In the genomic region with DNA sequence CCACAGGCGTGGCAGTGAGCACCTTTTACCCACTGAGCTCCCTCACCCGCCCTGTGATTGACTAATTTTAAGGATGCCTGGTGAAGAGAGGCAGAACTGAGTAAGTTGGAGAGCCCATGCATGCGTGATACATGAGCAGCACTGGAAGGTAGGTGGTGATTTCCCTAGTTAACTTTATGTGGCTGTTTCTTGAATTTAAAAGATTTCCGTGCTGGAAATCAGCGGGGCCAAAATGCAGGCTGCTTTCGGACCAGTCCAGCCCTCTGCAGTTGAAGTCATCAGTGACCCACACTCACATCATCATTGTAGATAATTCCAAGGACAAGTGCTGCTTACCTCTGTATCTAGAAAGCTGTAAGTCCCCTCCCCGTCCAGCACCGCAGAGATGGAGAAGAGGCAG, we compare ENCODE assay signal across 31 mouse cellular contexts.
"Had no signal": no experiment of that assay in that cellular context is flagged by ENCODE, and none has a peak within 500 bp of the region (broad histone marks: within the 10 kb centered on the region; RNA-seq: fewer than 3 reads in every experiment).

No protein-coding gene starts in this region.

- H3K9me3 ChIP-seq: limb, embryonic 10.5 days; limb, embryonic 12.5 days; limb, embryonic 13.5 days; limb, embryonic 15.5 days; liver, embryonic 12.5 days; liver, embryonic 13.5 days; liver, embryonic 15.5 days; lung, embryonic 15.5 days; megakaryocyte, embryonic 14.5 days; midbrain, embryonic 10.5 days; midbrain, embryonic 12.5 days; midbrain, embryonic 13.5 days; midbrain, embryonic 15.5 days; neural tube, embryonic 12.5 days had no signal

- H3K27me3 ChIP-seq: limb, embryonic 12.5 days; limb, embryonic 13.5 days; limb, embryonic 15.5 days; liver, embryonic 12.5 days; liver, embryonic 13.5 days; liver, embryonic 15.5 days; lung, embryonic 15.5 days; megakaryocyte, embryonic 14.5 days; midbrain, embryonic 12.5 days; midbrain, embryonic 13.5 days; midbrain, embryonic 15.5 days; neural tube, embryonic 12.5 days had no signal

- H3K4me3 ChIP-seq: limb, embryonic 10.5 days; limb, embryonic 12.5 days; limb, embryonic 13.5 days; limb, embryonic 15.5 days; liver, embryonic 12.5 days; liver, embryonic 13.5 days; liver, embryonic 15.5 days; lung, embryonic 15.5 days; megakaryocyte, embryonic 14.5 days; midbrain, embryonic 10.5 days; midbrain, embryonic 12.5 days; midbrain, embryonic 13.5 days; midbrain, embryonic 15.5 days; myocyte; neural tube, embryonic 12.5 days had no signal

- H3K4me1 ChIP-seq: limb, embryonic 10.5 days; limb, embryonic 12.5 days; limb, embryonic 13.5 days; limb, embryonic 15.5 days; liver, embryonic 12.5 days; liver, embryonic 13.5 days; lung, embryonic 15.5 days; midbrain, embryonic 10.5 days; midbrain, embryonic 12.5 days; midbrain, embryonic 13.5 days; midbrain, embryonic 15.5 days; neural tube, embryonic 12.5 days had no signal

- H3K9ac ChIP-seq: limb, embryonic 12.5 days; limb, embryonic 13.5 days; limb, embryonic 15.5 days; liver, embryonic 12.5 days; liver, embryonic 13.5 days; liver, embryonic 14.5 days; liver, embryonic 15.5 days; liver, postnatal 0 days; lung, embryonic 14.5 days; lung, embryonic 15.5 days; midbrain, embryonic 12.5 days; midbrain, embryonic 13.5 days; midbrain, embryonic 15.5 days; neural tube, embryonic 12.5 days had no signal

- DNase-seq: left cerebral cortex, postnatal 4 days; liver; liver, embryonic 13.5 days; liver, postnatal 0 days; lung, adult 18-20 months; lung, adult 2 months; lung, embryonic 14.5 days; lung, postnatal 10 days; lung, postnatal 14 days; lung, postnatal 36 days; lung, postnatal 4 days; midbrain, embryonic 14.5 days had no signal

- H3K4me2 ChIP-seq: limb, embryonic 12.5 days; limb, embryonic 13.5 days; limb, embryonic 15.5 days; liver, embryonic 11.5 days; liver, embryonic 12.5 days; liver, embryonic 13.5 days; liver, embryonic 15.5 days; lung, embryonic 14.5 days; lung, embryonic 15.5 days; midbrain, embryonic 12.5 days; midbrain, embryonic 13.5 days; midbrain, embryonic 15.5 days; neural tube, embryonic 12.5 days had no signal

- ATAC-seq: liver, embryonic 12.5 days; liver, postnatal 0 days; lung, postnatal 0 days; midbrain, embryonic 13.5 days; midbrain, embryonic 15.5 days; midbrain, embryonic 16.5 days had no signal

- H3K27ac ChIP-seq: limb, embryonic 10.5 days; limb, embryonic 12.5 days; limb, embryonic 13.5 days; limb, embryonic 15.5 days; liver, embryonic 12.5 days; liver, embryonic 13.5 days; liver, embryonic 14.5 days; liver, embryonic 15.5 days; lung, embryonic 15.5 days; macrophage; midbrain, embryonic 10.5 days; midbrain, embryonic 12.5 days; midbrain, embryonic 13.5 days; midbrain, embryonic 15.5 days; neural tube, embryonic 12.5 days had no signal
